15 mouse cellular contexts compared by ENCODE assay signal in the genomic region with DNA sequence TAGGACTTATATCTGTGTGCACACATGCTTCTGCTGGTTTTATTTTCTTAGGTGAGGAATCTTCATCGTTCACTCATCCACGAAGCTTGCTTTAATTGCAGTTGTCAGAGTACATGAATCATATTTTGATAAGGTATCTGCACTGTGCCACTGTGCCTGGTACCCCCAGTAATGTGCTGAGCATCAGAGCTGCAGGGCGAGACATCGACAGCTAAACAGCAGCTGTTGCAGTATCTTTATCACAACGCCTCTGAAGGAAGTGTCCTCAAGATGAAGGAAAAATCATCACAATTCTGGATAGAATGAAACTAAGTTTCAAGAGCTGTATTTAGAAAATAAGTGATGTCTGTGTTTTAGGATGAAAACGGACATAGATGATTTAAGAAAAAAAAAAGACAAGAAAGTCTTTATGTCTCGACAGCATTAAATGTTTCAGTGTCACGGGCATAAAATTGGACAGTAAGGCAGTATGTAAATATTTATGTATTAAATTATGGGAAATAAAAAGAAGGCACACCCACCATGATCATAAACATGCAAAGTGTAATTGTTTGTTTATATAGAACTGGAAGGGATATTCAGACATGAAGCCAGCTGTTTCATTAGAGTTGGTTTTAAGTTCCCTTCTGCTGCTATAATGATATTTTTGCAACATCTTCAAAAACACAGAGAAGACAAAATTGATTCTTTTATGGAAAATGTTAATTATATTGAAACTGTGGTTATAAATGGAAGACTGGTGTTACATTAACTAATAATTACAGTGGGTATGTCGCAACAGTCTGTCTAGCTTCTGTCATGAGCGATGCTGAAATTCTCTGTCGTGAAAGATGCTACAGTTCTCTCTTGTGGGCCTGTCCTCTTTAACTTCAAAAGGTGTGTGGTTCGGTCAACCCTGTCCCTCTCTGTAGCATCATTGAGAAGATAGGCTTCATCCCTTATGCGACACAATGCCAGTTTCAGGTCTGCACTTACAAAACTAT.
"Had no signal": no experiment of that assay in that cellular context is flagged by ENCODE, and none has a peak within 500 bp of the region (broad histone marks: within the 10 kb centered on the region; RNA-seq: fewer than 3 reads in every experiment).

No protein-coding gene starts in this region.

- H3K4me2 ChIP-seq: liver, embryonic 15.5 days; midbrain, embryonic 11.5 days had no signal

- H3K4me3 ChIP-seq: left cerebral cortex, adult 2 months; liver, embryonic 15.5 days had no signal

- H3K27me3 ChIP-seq: liver, embryonic 15.5 days had no signal

- H3K36me3 ChIP-seq: liver, embryonic 15.5 days had no signal

- H3K9me3 ChIP-seq: liver, embryonic 15.5 days had no signal

- DNase-seq: kidney, adult 18-20 months; kidney, adult 9 months; kidney, postnatal 36 days; layer of hippocampus, adult 9-11 months; lung, adult 2 months; lung, postnatal 4 days; midbrain, embryonic 14.5 days; thymus, adult 18-20 months; thymus, postnatal 36 days had no signal

- H3K27ac ChIP-seq: hindbrain, postnatal 0 days; left cerebral cortex, adult 2 months; liver, embryonic 15.5 days had no signal

- H3K9ac ChIP-seq: liver, embryonic 15.5 days had no signal

- ATAC-seq: hindbrain, postnatal 0 days; inflammation-experienced regulatory T-cells, adult 6 months; intestine, embryonic 16.5 days had no signal
